Mouse (Mus musculus): ENCODE measurements at regions not wholly inside any gene's neighbourhood (a gene's known extent, or its start where the extent isn't known, plus 50 kb on each side); places are given as distances from the start of the nearest gene placed in this dataset.

DNA sequence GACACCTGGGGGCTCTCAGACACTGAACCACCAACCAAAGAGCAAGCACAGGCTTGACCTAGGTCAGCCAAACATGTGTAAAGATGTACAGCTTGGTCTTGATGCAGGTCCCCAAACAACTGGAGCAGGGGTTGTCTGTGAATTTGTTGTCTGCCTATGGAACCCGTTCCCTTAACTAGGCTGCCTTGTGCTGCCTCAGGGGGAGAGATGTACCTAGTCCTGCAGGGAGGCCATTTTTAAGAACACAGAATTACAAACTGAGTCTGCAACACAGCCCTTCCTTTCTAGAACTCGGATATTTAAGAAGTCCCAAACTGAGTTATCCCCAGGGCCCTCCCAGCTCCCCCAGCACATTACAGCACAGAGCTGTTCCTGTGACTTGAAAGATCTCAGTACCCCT, 57.5 kb upstream of the Lama4 start:
- H3K4me2 ChIP-seq, result no peak overlapping the region
- no peak for ATAC-seq (ENCODE audit: borderline replicate concordance, extremely low read depth, low FRiP score, low TSS enrichment)

DNA sequence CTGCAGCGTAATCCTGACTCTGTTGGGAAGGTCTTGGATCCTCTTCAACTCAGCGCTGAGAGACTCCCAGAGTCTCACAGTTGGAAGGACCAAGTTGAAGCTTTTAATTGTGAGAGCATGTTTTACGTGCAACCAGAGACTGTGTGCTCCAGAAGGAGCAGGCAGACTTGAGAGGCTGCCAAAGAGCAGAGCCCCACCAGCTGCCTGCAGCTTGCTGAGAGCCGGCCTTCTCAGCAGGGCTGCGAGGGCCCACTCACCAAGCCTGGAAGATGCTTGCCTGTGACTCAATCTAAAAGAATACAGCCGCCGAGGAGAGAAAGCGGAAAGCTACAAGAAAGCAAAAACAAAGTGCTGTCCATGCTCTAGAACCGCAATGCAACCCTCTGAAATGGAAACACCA, 57.0 kb upstream of the Lama4 start:
- ATAC-seq (ENCODE audit: borderline replicate concordance, extremely low read depth, low FRiP score, low TSS enrichment), result peak; percentile 96
- Histone ChIP-seq H3K36me3 (no peaks in the 10 kb centered on the region), H3K4me2 (peak overlapping the region; percentile 18; the same call in 1 of the 2 replicates), H3K4me3 (no peak overlapping the region), H3K9ac (no peak overlapping the region), H3K9me3 (no peaks in the 10 kb centered on the region), H3K4me1 (peaks cover 36% of the 10 kb centered on the region), H3K27ac (peak overlapping the region; percentile 88), H3K27me3 (no peaks in the 10 kb centered on the region)
- 21% methylated on average over 9 of the region's 9 CpGs for WGBS

More for the DNA sequence above, 57.5 kb upstream of the Lama4 start:
- Histone ChIP-seq H3K27me3 (no peaks in the 10 kb centered on the region), H3K4me1 (peaks cover 31% of the 10 kb centered on the region), H3K36me3 (no peaks in the 10 kb centered on the region), H3K27ac (peak overlapping the region; percentile 88), H3K9ac (no peak overlapping the region), H3K9me3 (no peaks in the 10 kb centered on the region), H3K4me3 (no peak overlapping the region)
- WGBS, result 71% methylated on average over 2 of the region's 2 CpGs

DNA sequence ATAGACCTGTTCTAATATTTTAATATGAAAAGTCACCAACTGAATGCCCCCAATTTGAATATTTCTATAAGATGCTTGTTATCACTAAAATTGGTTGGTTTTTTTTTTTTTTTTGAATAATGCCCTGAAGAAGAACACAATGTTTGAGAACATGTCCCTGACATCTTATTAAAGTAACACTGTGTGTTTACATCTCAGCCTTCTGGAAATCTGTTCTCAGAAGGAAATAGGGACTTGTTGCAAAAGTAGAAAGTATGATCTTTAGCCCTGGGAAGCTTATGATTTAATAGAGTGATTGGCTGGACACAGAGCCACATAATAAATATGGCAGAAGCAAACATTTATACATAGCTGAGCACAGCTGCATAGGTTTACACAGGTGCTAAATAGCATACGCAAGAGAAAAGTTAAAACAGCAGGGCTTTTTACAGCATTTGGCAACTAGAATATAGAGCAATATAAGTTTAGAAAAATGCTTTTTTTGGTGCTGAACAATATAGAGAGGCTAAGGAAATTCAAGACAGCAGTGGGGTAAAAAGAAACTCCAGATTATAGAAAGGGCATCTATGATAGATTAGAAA, 56.1 kb upstream of the Lama4 start:
- Histone ChIP-seq H3K9me3 (no peaks in the 10 kb centered on the region), H3K4me1 (peaks cover 37% of the 10 kb centered on the region), H3K9ac (no peak overlapping the region), H3K4me2 (no peak overlapping the region), H3K27me3 (no peaks in the 10 kb centered on the region), H3K36me3 (no peaks in the 10 kb centered on the region), H3K4me3 (no peak overlapping the region), H3K27ac (peak overlapping the region; percentile 88)
- 0 out of 2 replicates have a peak, but pooled peaks have one; percentile 6 for ATAC-seq (ENCODE audit: borderline replicate concordance, extremely low read depth, low FRiP score, low TSS enrichment)
- WGBS, result 49% methylated on average over 1 of the region's 1 CpGs

- H3K36me3 ChIP-seq, result no peaks in the 10 kb centered on the region
- WGBS, result 45% methylated on average over 2 of the region's 2 CpGs
- ATAC-seq (ENCODE audit: borderline replicate concordance, extremely low read depth, low FRiP score, low TSS enrichment), result no peak
- H3K27ac ChIP-seq, result peak overlapping the region; percentile 88
- H3K4me1 ChIP-seq, result peaks cover 37% of the 10 kb centered on the region
- no peaks in the 10 kb centered on the region for H3K27me3 ChIP-seq
- no peak overlapping the region for H3K4me3 ChIP-seq
- no peaks in the 10 kb centered on the region for H3K9me3 ChIP-seq
- no peak overlapping the region for H3K4me2 ChIP-seq
- H3K9ac ChIP-seq, result no peak overlapping the region
Measured at GRCm38 (mm10) chr10:38909843-38910242, 55.5 kb upstream of the Lama4 start.

- no peak overlapping the region for H3K9ac ChIP-seq
- H3K4me2 ChIP-seq, result no peak overlapping the region
- H3K9me3 ChIP-seq, result no peaks in the 10 kb centered on the region
- peak overlapping the region; percentile 24; the same call in 1 of the 2 replicates for H3K27ac ChIP-seq
- peaks cover 24% of the 10 kb centered on the region for H3K4me1 ChIP-seq
- no peaks in the 10 kb centered on the region for H3K27me3 ChIP-seq
- WGBS, result 90% methylated on average over 2 of the region's 2 CpGs
- no peak overlapping the region for H3K4me3 ChIP-seq
- no peaks in the 10 kb centered on the region for H3K36me3 ChIP-seq
- no peak for ATAC-seq (ENCODE audit: borderline replicate concordance, extremely low read depth, low FRiP score, low TSS enrichment)
Measured at GRCm38 (mm10) chr10:38913013-38913412, 52.3 kb upstream of the Lama4 start.

All from lung, embryonic 15.5 days (tissue).